Comparison of ENCODE assay signal across 12 mouse cellular contexts in the genomic region with DNA sequence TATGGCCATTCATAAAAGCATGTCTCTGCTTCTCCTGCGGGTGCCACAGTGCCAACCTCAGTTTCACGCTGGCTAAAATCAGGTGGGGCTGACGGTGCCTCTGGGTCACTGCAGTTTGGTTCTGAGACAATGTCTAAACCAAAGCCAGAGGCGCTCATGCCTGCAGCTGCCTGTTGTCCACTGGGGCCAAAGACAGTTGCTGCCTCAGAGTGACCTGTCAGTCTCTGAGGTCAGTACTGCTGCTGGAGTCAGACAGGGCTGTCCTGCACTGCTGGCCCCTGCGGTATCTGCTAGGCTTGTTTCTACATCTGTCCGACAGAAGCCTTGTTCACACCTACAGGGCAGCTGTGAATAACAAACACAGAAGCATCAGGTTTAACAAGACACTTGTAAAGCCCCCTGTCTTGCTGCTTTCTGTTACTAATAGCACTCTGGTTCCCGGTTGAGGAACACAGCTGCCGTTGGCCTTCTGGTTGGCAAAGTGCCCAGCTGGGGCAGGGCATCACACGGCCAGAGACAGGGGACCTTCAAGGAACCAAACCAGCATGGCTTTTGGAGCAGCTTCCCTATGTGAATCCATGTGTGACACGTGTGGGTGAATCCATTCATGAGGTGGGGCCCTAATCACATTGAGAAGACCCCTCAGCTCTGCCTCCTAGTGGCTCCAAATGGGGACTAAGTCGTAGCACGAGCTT.
DNase-seq lines count a peak whose midpoint lies in the region; ATAC-seq and TF ChIP-seq lines count a peak whose summit lies in the region.
"Had no signal": no experiment of that assay in that cellular context is flagged by ENCODE, and none has a peak within 500 bp of the region (broad histone marks: within the 10 kb centered on the region; RNA-seq: fewer than 3 reads in every experiment).

No protein-coding gene starts in this region.

- no peak overlapping the region for H3K27ac ChIP-seq in kidney, embryonic 16.5 days (ENCODE audit: low read length)
- no peak overlapping the region for H3K27ac ChIP-seq in stomach, postnatal 0 days (replicated peaks)
- H3K27ac ChIP-seq: heart, embryonic 15.5 days; macrophage had no signal

- peak; percentile 49 for TF ChIP-seq CTCF in stomach, postnatal 0 days (IDR thresholded peaks at IDR 0.05; ENCODE audit: low read depth)

- DNase-seq in embryo, embryonic 11 days: peak; percentile 17
- DNase-seq in embryo, embryonic 10 days (ENCODE audit: low spot score): no peak
- peak; percentile 59 for DNase-seq in kidney, postnatal 10 days
- peak; percentile 28 for DNase-seq in right cerebral cortex, postnatal 14 days
- no peak for DNase-seq in right cerebral cortex, postnatal 25 days
- peak; percentile 27 for DNase-seq in stomach, postnatal 0 days (ENCODE audit: low spot score)
- DNase-seq in spleen, adult 18-20 months: no peak
- DNase-seq: cerebellum, adult 8-10 months; layer of hippocampus, postnatal 36 days had no signal

- no peak for TF ChIP-seq EP300 in stomach, postnatal 0 days (optimal IDR thresholded peaks at IDR 0.05)

- H3K9me3 ChIP-seq in kidney, embryonic 16.5 days (ENCODE audit: low read length): no peaks in the 10 kb centered on the region
- H3K9me3 ChIP-seq in stomach, postnatal 0 days (ENCODE audit: control insufficient read depth, low read length): no peaks in the 10 kb centered on the region
- H3K9me3 ChIP-seq: heart, embryonic 15.5 days had no signal

- no peak for ATAC-seq in kidney, embryonic 16.5 days (ENCODE audit: low FRiP score, low TSS enrichment)
- ATAC-seq in stomach, postnatal 0 days (ENCODE audit: low FRiP score, low TSS enrichment): no peak

- H3K4me3 ChIP-seq in kidney, embryonic 16.5 days (ENCODE audit: low read length): no peak overlapping the region
- H3K4me3 ChIP-seq in stomach, postnatal 0 days (ENCODE audit: low read depth, low read length): no peak overlapping the region
- H3K4me3 ChIP-seq: heart, embryonic 15.5 days had no signal

- peaks cover 11% of the 10 kb centered on the region; the same call in 1 of the 2 replicates for H3K4me1 ChIP-seq in kidney, embryonic 16.5 days (ENCODE audit: insufficient read depth, low read length)
- no peaks in the 10 kb centered on the region for H3K4me1 ChIP-seq in stomach, postnatal 0 days (replicated peaks; ENCODE audit: control insufficient read depth, insufficient read depth)

- WGBS in kidney, embryonic 16.5 days: 43% methylated on average over 12 of the region's 12 CpGs
- WGBS in stomach, postnatal 0 days: 48% methylated on average over 12 of the region's 12 CpGs

- no peak overlapping the region for H3K4me2 ChIP-seq in kidney, embryonic 16.5 days (replicated peaks; ENCODE audit: low read depth, low read length)
- H3K4me2 ChIP-seq in stomach, postnatal 0 days (replicated peaks; ENCODE audit: low read depth): no peak overlapping the region
- H3K4me2 ChIP-seq: heart, embryonic 15.5 days had no signal

- H3K36me3 ChIP-seq in kidney, embryonic 16.5 days (ENCODE audit: insufficient read depth, low read length): no peaks in the 10 kb centered on the region
- H3K36me3 ChIP-seq in stomach, postnatal 0 days (ENCODE audit: control insufficient read depth, insufficient read depth, low read length): no peaks in the 10 kb centered on the region
- H3K36me3 ChIP-seq: heart, embryonic 15.5 days had no signal

- no peak overlapping the region for H3K9ac ChIP-seq in kidney, embryonic 16.5 days (replicated peaks; ENCODE audit: low read length)
- no peak overlapping the region for H3K9ac ChIP-seq in stomach, postnatal 0 days (ENCODE audit: low read length)
- H3K9ac ChIP-seq: heart, embryonic 15.5 days had no signal

- H3K27me3 ChIP-seq in kidney, embryonic 16.5 days (ENCODE audit: insufficient read depth, low read length): no peaks in the 10 kb centered on the region
- no peaks in the 10 kb centered on the region for H3K27me3 ChIP-seq in stomach, postnatal 0 days (ENCODE audit: control insufficient read depth, insufficient read depth, low read length)

Comparison
In these comparisons a context has a peak if more than half of its experiments do, and no peak if none do; other contexts are left out.
1. DNase-seq: peak in embryo, embryonic 11 days (single experiment), kidney, postnatal 10 days (single experiment), right cerebral cortex, postnatal 14 days (single experiment) and stomach, postnatal 0 days (single experiment); none in embryo, embryonic 10 days (single experiment), right cerebral cortex, postnatal 25 days (single experiment) and spleen, adult 18-20 months (0 of 2).